8 mouse cellular contexts compared by ENCODE assay signal in genomic region chr13:29985855-29986755, GRCm38 (mm10). TPM values are rescaled to one million over a fixed set of nuclear protein-coding genes. Genes with fewer than 3 reads are reported as not detected.
DNase-seq lines count a peak whose midpoint lies in the region; ATAC-seq and TF ChIP-seq lines count a peak whose summit lies in the region.

E2f3 (minus strand) TSS chr13:29986063.

- peak within 1 kb of the TSS; percentile 99 for H3K4me2 ChIP-seq in hindbrain, embryonic 13.5 days

- in situ Hi-C loops in Patski (cut with MboI; ENCODE audit: low pct_unique_long_range_greater_than_20kb), result loop anchor here (5.0 kb wide), 2 partner anchors 96 to 129 kb away; partner anchors contain the start of gene Cdkal1

- peak within 1 kb of the TSS; percentile 92 for H3K4me3 ChIP-seq in hindbrain, embryonic 13.5 days

- POLR2A ChIA-PET in Patski (lab: Charles Lee), result interaction anchor here (1.7 to 2.1 kb wide), 2 partner anchors 11 to 16 kb away, joined by 7 read pairs; no protein-coding TSS in a partner anchor

- DNase-seq in Patski (ENCODE audit: low read depth, low spot score), result peak; percentile 98
- DNase-seq in cerebellum, postnatal 14 days, result peak; percentile 99
- DNase-seq in frontal cortex, postnatal 14 days (ENCODE audit: low spot score in 2 of 2), result peak; percentile 99 to 100
- peak; percentile 87 to 89 for DNase-seq in layer of hippocampus, postnatal 25 days (ENCODE audit: extremely low spot score in 1 of 2, low spot score in 1 of 2)
- peak; percentile 100 for DNase-seq in lung, postnatal 25 days (ENCODE audit: low spot score)
- peak; percentile 99 for DNase-seq in retina, embryonic 14.5 days (ENCODE audit: low spot score)
- DNase-seq in thymus, postnatal 4 days, result peak; percentile 96

- no peak for TF ChIP-seq CTCF in Patski (IDR thresholded peaks at IDR 0.05)

- peaks cover 34% of the 10 kb centered on the region for H3K4me1 ChIP-seq in hindbrain, embryonic 13.5 days (replicated peaks)

- no peaks in the 10 kb centered on the region for H3K36me3 ChIP-seq in hindbrain, embryonic 13.5 days

- no peaks in the 10 kb centered on the region for H3K9me3 ChIP-seq in hindbrain, embryonic 13.5 days

- H3K27me3 ChIP-seq in Patski, result no peaks in the 10 kb centered on the region
- no peaks in the 10 kb centered on the region for H3K27me3 ChIP-seq in hindbrain, embryonic 13.5 days

- H3K9ac ChIP-seq in hindbrain, embryonic 13.5 days, result peak within 1 kb of the TSS; percentile 96

- under 1% methylated on average over 45 of the region's 45 CpGs for WGBS in hindbrain, embryonic 13.5 days

- H3K27ac ChIP-seq in hindbrain, embryonic 13.5 days, result peak within 1 kb of the TSS; percentile 93

- CTCF ChIA-PET in Patski (lab: Charles Lee), result interaction anchor here (1.7 kb wide), 1 partner anchor 98 kb away, joined by 4 read pairs; no protein-coding TSS in a partner anchor

- ATAC-seq in Patski, result peak; percentile 97
- peak; percentile 99 for ATAC-seq in hindbrain, embryonic 13.5 days (ENCODE audit: low FRiP score)

RNA-seq across cellular contexts. Expression of gene E2f3, which starts in this region (rescaled TPM):
- 17.3 TPM for polyA plus RNA-seq in Patski (2021)
- 4.9 and 5.3 TPM in 2 replicates for polyA plus RNA-seq in hindbrain, embryonic 13.5 days (2015; fragmentation: Nextera tagmentation; extraction: Ambion mirVana)
- 10 to 100 TPM; 24.2 to 25.6 TPM for total RNA-seq in layer of hippocampus, postnatal 25 days (2021)

Comparison
In these comparisons a context has a peak if more than half of its experiments do, and no peak if none do; other contexts are left out.
1. Peak in every context shown above with its lines: DNase-seq, ATAC-seq, H3K4me3 ChIP-seq and H3K27ac ChIP-seq.